Mouse (Mus musculus): ENCODE results near the gene S100a6. TPM values are rescaled to one million over a fixed set of nuclear protein-coding genes. Genes with fewer than 3 reads are reported as not detected.
A peak's percentile ranks its signal among the peaks of the same experiment; 100 is the strongest.

S100a6 gene
- total RNA-seq, 2 experiments from 2014 or later = 18.4 to 21.8 TPM

DNA sequence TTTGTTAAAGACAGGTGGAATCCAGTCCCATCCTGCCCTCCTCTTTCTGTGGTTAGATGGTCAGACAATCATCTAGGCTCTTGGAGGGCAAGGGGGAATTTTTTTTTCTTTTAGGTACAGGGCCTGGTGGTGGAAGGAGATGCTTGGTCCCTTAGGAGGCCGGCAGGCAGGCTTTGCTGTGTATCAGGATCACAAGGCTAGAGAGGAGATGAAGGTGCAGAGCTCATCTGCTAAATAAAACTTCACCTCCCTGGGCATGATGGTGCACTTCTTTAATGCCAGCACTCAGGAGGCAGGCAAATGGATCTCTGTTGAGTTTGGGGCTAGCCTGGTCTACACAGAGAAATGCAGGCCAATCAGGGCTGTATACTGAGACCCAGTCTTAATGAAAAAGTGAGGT lies 3.2 kb downstream of the S100a6 start:
- no peak overlapping the region for H3K4me3 ChIP-seq

DNA sequence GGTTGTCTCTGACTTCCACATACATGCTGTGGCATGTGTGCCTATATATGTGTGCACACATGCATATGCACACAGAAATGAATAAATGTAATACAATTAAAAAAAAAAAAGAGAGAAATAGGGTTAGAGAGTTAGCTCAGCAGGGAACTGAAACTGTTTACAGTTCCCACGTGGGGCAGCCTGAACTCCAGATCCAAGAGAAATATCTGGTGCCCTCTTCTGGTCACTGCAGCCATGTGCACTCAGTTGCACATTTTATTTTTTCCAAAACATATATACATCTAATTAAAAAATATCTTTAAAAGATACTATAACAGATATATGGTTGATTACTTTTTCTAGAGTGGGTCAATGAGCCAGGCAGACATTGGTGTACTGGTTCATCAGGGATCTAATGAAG lies 4.9 kb downstream of the S100a6 start:
- no peak overlapping the region for H3K27ac ChIP-seq
- TF ChIP-seq CTCF (conservative IDR thresholded peaks at IDR 0.05) = peak; percentile 62
- peak in 1 of 2 experiments; percentile 0 for DNase-seq (ENCODE audit: low spot score in 2 of 2)
- no peak overlapping the region for H3K4me3 ChIP-seq

More for the DNA sequence above, 3.2 kb downstream of the S100a6 start:
- peak in 1 of 2 experiments; percentile 4 for DNase-seq (ENCODE audit: low spot score in 2 of 2)
- no peak overlapping the region for H3K27ac ChIP-seq
- TF ChIP-seq CTCF (conservative IDR thresholded peaks at IDR 0.05) = no peak

DNA sequence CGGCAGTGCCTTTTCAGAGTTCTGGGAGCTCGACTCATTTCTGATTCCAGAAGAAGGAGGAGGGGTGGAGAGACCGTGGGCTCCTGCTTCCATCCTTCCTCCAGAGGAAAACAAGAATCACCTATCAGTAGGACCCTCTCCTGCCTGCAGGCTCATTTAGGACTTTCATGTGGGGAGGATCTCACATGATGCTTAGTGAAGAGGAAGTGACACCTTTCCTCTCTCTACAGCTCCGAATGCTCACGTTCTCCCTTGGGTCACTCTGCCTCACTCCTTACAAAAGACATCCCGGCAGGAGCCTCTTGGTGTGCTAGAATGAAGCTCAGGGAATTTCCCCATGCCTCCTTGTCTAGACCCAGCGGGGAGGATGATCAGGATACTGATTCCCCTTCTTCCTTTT lies 8.9 kb downstream of the S100a6 start:
- Histone ChIP-seq H3K27ac (no peak overlapping the region), H3K4me3 (no peak overlapping the region)
- no peak for TF ChIP-seq CTCF (conservative IDR thresholded peaks at IDR 0.05)
- peak in 1 of 2 experiments; percentile 5 for DNase-seq (ENCODE audit: low spot score in 2 of 2)

DNA sequence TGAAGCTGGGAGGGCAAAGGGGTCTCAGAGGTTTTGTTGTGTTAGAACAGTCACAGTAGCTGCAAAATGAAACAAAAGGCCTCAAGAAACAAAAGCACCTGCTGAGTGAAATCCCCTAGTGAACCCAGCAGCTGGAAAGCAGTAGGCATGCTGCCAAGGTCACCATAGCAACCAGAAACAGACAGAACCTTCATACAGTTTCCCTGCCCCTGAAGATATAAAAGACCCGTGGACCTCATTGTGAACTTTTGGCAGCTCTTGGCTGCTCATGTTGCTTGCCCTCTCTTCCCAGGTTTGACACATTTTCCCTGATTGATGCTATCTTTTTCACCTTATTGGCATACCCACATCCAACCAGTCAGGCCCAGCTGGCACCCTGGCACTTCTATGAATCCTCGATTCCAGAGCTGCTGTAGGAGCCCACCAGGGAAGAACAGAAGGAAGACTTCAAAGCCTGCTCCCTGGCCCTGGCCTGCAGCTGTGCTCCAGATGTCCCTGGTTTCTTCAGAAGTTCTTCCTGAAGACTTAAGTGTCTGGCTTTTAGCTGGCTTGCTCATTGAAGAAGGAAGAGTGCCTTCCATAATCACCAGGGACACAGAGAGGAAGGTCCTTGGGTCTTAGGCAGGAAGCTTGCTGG lies 10.9 kb downstream of the S100a6 start:
- no peak overlapping the region for H3K27ac ChIP-seq
- no peak overlapping the region for H3K4me3 ChIP-seq
- DNase-seq (ENCODE audit: low spot score in 2 of 2) = peak in 1 of 2 experiments; percentile 33
- no peak for TF ChIP-seq CTCF (conservative IDR thresholded peaks at IDR 0.05)

DNA sequence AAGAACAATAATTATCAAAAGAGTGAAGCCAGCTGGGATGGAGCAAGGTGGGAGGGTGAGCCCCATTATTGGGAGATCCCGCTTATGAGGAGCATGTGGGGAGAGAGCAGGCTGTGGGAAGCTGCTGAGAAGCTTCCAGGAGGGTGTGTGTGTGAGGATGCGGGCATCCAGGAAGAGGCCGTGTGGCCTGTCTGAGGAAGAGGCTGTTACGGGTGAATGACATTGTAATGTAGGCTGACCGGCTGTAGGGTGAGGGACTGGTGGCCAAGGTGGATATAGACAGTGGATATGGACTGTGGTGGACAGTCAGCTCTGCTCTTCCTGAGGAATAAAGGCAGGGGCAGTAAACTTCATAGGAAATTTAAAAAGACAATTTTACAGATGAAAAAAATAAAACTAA lies 12.8 kb downstream of the S100a6 start:
- no peak overlapping the region for H3K4me3 ChIP-seq
- no peak overlapping the region for H3K27ac ChIP-seq
- peak in 1 of 2 experiments; percentile 9 for DNase-seq (ENCODE audit: low spot score in 2 of 2)
- no peak for TF ChIP-seq CTCF (conservative IDR thresholded peaks at IDR 0.05)

DNA sequence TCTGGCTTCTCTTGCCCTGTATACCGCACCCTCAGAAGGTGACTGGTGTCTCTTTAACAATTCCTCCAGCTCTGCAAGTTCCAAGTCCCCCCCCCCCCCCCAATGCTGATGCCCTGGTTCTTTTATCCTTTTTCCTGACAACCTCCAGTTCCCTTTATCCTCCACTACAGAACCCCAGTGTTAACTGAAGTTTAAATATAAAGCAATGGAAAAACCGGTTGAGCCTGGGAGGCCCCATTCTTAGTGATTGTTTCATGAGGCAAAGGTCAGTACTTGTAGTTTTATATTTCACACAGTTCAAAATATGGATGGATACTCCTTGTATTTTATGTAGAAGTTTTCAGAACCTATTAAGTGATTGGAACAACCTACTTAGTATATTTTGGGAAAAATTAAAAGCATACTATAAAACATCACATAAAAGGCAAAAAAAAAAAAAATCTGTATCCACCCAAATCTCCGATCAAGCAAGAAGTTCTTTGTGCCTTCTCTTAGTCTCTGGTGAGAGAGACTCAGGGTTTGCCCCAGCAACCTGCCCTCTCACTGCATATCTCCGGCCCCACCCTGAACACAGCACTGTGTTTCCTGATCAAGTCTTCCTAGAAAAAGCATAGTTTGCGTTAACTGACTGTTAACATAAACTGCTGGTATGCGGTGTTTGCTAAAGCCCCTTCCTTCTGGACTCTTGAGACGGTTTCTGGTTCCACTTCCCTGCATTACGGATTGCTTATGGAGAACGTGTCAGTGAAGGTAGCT lies 13.8 kb downstream of the S100a6 start:
- DNase-seq (ENCODE audit: low spot score in 2 of 2) = no peak
- no peak overlapping the region for H3K27ac ChIP-seq
- no peak for TF ChIP-seq CTCF (conservative IDR thresholded peaks at IDR 0.05)
- H3K4me3 ChIP-seq = no peak overlapping the region

DNA sequence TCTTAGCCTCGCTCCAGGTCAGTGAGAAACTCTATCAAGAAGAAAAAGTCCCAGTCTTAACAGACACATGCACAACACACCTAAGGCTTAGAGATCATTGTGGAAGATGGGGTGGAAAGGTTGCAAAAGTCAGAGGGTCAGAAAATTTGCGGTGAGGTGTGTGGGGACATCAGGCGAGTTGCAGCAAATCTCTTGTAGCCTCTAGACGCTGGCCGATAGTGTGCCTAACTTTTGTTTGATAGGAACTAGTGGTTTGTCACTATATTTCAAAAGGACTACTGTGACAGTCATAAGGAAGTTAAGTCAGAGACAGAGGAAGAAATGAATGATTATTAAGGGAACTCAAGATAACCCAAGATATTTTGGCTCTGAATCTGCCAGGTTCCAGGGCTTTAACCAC lies 14.7 kb downstream of the S100a6 start:
- Histone ChIP-seq H3K27ac (no peak overlapping the region), H3K4me3 (no peak overlapping the region)
- DNase-seq (ENCODE audit: low spot score in 2 of 2) = no peak
- TF ChIP-seq CTCF (conservative IDR thresholded peaks at IDR 0.05) = no peak

DNA sequence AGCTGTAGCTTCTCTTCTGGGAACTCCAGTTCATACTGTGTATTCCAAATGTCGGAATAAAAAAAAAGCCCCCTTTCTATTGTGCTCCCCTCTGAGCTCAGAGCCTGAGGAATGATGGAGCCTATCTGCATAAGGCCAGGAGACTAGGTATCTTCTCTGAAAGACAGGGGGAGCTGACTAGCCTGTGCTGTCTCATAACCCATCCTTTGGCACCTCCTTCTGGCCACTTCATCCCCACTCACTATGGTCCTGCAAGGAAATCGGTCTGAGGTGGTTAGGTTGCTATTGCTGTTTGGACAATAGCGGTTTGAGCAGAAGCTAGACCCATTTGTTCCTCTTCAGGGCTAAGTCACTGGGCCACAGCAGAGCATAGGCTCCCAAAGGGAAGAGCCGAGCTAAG lies 15.1 kb downstream of the S100a6 start:
- DNase-seq (ENCODE audit: low spot score in 2 of 2) = no peak
- peak; percentile 69 for TF ChIP-seq CTCF (conservative IDR thresholded peaks at IDR 0.05)

DNA sequence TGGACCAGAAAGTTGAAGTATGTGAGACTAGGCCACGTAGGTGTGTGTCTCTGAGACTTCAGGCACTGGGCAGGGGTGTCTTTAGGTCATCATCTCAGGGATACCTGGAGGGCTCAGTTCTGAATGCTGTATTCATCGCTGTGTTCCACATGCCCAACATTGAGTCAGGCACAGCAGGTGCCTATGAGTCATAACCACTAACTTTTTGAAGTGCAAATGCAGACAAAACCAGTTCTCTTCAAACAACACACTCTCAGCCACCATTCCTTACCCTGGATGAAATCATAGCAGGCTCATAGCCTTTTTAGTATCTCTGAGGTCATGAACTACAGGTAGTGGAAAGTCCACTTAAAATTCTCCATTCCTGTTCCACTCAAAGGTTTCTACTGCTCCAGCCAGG lies 16.6 kb downstream of the S100a6 start:
- Histone ChIP-seq H3K4me3 (no peak overlapping the region), H3K27ac (no peak overlapping the region)
- TF ChIP-seq CTCF (conservative IDR thresholded peaks at IDR 0.05) = no peak
- no peak for DNase-seq (ENCODE audit: low spot score in 2 of 2)

More for the DNA sequence above, 15.1 kb downstream of the S100a6 start:
- H3K4me3 ChIP-seq = no peak overlapping the region
- no peak overlapping the region for H3K27ac ChIP-seq

DNA sequence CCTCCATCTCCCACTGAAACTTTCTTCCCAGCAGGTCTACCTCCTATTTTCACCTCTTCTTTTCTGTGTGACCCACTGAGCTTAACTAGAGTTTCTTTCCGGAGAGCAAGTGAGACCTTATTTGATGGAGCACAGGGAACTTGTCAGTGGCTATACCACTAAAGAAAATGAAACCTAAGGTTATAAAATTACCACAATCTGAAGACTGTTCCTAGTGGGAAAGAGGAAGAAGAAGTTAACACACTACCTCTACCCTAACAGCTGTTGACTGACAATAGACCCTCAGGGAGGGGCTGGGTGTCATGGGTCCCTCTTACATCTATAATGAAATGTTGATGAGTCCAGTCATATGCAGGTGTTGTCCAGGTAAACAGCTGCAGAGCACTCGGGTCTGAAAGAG lies 19.3 kb downstream of the S100a6 start:
- H3K27ac ChIP-seq = no peak overlapping the region
- DNase-seq (ENCODE audit: low spot score in 2 of 2) = no peak
- no peak for TF ChIP-seq CTCF (conservative IDR thresholded peaks at IDR 0.05)
- H3K4me3 ChIP-seq = no peak overlapping the region

DNA sequence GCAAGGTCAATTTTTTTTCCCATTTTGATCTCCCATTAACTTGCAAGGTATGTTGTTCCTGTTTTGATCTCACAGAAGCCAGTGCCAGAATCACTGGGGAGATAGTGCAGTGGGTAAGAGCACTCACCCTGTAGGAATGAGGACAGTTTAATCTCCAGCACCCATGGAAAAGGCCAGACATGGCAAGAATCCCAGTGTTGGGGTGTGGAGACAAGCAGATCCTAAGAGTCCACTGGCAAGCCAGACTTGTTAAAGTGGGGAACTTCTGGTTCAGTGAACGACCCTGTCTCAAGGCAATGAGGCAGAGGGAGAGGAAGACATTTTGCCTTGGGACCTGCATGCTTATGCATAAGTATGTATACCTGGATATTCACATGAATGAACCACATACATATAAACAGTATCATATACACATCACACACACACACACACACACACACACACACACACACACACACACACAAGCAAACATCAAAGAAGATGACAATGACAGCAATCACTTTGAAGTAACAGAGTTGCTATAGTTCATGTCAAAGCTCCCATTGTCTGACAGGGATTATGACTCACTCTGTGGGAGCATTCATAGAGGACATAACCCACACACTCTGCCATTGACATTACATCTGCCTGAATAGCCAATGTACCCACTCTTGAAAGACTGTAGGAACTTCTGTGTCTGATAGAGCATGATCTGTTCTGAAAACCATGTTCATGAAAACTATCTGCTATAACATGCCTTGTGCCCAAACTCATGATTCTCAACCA lies 26.0 kb downstream of the S100a6 start:
- DNase-seq (ENCODE audit: low spot score in 2 of 2) = no peak
- H3K27ac ChIP-seq = no peak overlapping the region
- H3K4me3 ChIP-seq = no peak overlapping the region
- no peak for TF ChIP-seq CTCF (conservative IDR thresholded peaks at IDR 0.05)

DNA sequence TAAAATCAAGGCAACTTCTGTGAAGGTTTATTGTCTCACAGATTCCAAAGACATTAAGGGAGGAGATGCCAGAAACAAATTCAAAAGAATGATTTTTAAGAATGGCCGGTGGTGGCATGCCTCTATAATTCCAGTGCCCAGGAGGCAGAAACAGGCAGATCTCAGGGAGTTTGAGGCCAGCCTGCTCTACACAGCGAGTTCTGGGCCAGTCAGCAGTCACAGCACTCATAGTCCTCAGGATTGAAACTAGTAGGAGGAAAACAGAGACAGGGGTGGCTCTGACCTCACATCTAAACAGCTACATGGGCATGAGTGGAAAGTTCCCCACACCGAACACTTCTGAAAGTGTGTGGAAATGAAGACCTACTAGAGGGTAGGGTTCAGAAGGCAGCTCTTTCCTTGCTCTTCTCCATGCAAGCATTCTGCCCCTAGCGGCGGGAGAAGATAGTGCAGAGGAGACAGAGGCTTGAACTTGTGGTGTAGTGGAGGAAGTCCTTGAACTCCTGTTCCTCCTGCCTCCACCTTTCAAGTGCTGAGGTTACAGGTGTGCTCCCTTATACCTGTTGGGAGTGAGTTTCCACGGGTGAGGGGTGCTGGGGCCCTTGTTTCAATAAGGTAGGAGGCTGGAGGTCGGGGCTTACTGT lies 27.0 kb downstream of the S100a6 start:
- TF ChIP-seq CTCF (conservative IDR thresholded peaks at IDR 0.05) = peak; percentile 79
- H3K4me3 ChIP-seq = no peak overlapping the region
- no peak overlapping the region for H3K27ac ChIP-seq
- no peak for DNase-seq (ENCODE audit: low spot score in 2 of 2)

DNA sequence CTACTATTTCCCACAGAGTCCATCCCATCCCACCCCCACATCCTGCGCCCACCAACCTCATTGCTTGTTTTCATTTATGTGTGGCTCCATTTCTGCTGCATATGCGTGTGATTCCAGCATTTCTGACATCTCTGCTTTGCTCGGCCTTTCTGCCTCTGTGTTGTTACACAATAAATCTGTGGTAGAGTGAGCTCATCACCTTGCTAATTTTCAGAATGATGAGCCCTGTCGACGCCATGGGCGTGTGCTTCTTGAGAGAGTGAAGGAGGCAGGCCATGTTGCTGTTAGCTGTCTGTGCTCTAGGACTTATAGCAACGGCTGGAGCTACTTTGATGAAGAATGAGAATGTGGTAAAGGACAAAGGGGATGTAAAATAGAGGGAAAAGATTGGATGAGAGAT lies 28.3 kb downstream of the S100a6 start:
- DNase-seq (ENCODE audit: low spot score in 2 of 2) = no peak
- TF ChIP-seq CTCF (conservative IDR thresholded peaks at IDR 0.05) = no peak

More for the DNA sequence above, 28.3 kb downstream of the S100a6 start:
- Histone ChIP-seq H3K4me3 (no peak overlapping the region), H3K27ac (no peak overlapping the region)
